Mouse (Mus musculus): ENCODE results near the gene Odf2. TPM values are rescaled to one million over a fixed set of nuclear protein-coding genes. Genes with fewer than 3 reads are reported as not detected.
A peak's percentile ranks its signal among the peaks of the same experiment; 100 is the strongest.

The Odf2 gene
- 100 to 1,000 TPM; 119 TPM for total RNA-seq (2021)

- DNase-seq: peak; percentile 100
- intact Hi-C loops (cut with DNase I): no loop called here
Observed at GRCm38 (mm10) chr2:29889066-29889944, at the start of gene Odf2. Odf2 (plus strand) TSS chr2:29889221.

GRCm38 (mm10) chr2:29839460-29839859 lies 49.6 kb upstream of the Odf2 start:
- intact Hi-C loops (cut with DNase I): no loop called here
- peak; percentile 35 for DNase-seq

GRCm38 (mm10) chr2:29843231-29844105 lies 45.6 kb upstream of the Odf2 start:
- DNase-seq: no peak
- intact Hi-C loops (cut with DNase I): no loop called here

DNA sequence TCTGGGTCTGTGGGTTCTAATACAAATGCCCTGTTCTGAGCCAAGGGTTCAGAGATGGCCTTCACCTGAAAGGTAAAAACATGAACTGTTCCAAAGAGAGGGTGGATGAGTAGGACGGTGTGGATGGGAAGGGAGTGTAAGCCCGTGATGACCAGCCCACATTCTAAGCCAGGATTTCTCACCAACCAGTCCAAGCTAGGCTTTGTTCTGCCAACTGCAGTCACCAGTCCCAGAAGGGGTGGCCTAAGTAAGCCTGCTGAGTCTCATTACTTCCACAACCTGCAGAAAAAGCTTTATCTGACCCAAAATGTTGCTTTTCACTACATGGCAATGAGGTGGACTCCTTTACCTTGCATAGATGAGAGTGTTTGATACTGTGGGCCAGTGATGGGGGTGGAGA lies 44.9 kb upstream of the Odf2 start:
- DNase-seq: no peak
- intact Hi-C loops (cut with DNase I): no loop called here

- no peak for DNase-seq
- intact Hi-C loops (cut with DNase I): no loop called here
Observed at GRCm38 (mm10) chr2:29844661-29845060, 44.4 kb upstream of the Odf2 start.

DNA sequence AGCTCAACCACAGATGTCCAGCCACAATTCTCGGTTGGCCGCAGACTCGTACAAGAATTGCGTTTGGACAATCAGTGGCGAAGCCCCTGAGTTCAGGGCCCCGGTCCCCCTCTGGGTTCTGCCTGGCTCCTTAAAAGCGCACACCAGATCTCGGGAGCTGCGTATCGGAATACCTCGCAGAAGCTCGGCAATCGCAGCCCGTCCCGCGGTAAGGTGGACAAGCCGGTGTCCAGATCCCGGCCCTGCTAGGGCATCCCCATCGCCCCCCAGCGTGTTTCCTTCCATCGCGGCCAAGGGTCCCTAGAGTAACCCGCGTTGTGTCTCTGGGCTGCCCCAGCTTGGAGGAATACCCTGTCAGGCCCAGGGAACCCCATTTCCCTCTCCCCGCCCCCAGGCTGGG lies 43.4 kb upstream of the Odf2 start:
- intact Hi-C loops (cut with DNase I): no loop called here
- DNase-seq: no peak

DNA sequence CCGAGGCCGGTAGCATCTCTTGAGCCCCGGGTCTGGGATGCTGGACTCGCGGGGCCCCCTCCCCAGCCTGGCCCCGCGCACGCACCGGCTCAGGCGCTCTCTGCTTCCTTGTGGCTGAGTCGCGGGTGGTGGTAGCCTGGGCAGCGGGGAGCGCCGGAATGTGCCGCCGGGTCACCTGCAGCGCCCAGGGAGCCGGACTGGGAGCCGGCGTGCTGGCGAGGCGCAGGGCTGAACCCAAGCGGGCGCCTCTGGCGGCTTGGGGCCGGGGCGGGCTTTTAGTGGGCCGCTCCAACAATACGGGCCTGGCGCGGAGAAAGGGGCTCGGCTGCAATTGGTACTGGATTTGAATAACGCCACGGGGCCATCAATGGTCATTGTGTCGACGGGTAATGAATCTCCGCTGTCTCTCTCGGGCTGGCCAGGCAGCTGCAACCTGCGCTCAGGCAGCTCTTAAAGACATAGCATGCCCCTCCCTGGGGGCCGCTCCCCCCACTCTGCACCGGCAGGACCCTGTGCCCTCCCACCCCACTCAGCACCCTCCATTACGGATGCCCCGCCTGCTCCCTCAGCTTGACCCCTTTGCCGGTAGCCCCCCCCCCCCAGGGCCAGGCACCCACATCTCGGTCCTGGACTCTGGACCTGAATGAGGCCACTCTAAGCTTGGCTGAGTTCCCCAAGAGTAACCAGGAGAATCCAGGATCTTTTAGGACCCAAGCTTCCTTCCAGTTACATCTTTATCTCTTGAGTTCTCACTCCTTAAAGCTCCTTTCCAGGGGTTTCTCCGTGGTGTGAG lies 42.8 kb upstream of the Odf2 start:
- intact Hi-C loops (cut with DNase I): no loop called here
- DNase-seq: peak; percentile 32

GRCm38 (mm10) chr2:29846911-29847310 lies 42.1 kb upstream of the Odf2 start:
- intact Hi-C loops (cut with DNase I): no loop called here
- DNase-seq: no peak

DNA sequence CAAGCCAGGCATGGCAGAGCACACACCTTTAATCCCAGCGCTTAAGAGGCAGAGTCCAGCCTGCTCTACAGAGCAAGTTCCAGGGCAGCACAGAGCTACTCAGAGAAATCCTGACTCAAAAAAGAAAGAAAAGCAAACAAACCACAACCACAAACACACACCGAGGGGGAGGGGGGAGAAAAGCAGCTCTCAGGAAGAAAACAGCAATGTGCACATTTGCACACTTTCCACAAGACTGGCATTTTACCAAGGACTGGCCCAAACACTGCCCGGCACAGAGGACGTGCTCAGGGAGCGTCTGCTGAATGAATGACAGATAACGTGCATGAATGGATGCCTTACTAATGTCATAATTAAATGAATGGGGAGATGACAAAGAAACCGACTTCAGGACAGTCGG lies 40.0 kb upstream of the Odf2 start:
- intact Hi-C loops (cut with DNase I): no loop called here
- DNase-seq: no peak

DNA sequence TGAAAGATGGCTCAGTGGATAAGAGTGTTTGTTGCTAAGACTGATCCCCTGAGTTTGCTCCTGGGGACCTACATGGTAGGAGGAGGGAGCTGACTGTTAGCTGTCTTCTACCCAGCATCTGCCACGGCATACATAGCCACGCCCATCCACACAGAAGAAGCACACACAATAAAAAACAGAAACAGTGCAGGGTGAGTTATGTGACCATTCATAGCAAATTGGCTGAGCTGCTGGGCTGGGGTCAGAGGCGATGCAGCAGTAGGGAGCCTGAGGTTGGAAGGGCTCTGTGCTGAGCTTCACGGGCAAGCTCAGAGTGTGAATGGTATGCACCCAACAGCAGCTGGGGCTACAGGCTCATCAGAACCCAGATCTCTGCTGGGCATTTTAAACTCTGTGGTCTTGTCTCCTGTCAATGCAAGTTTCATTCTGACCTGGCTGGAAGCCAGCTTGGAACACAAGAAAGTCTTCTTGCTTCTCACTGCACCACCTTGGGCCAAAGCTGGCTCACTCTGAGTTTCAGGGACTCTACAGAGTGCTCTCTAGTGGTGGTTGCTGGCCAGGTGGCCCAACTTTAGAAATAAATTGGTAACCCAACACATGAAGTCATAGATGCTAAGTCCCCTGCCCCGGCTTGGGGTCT lies 39.1 kb upstream of the Odf2 start:
- no peak for DNase-seq
- intact Hi-C loops (cut with DNase I): no loop called here

GRCm38 (mm10) chr2:29852957-29853485 lies 36.0 kb upstream of the Odf2 start:
- no peak for DNase-seq
- intact Hi-C loops (cut with DNase I): no loop called here

- intact Hi-C loops (cut with DNase I): no loop called here
Observed at GRCm38 (mm10) chr2:29853736-29854135, 35.3 kb upstream of the Odf2 start.

DNA sequence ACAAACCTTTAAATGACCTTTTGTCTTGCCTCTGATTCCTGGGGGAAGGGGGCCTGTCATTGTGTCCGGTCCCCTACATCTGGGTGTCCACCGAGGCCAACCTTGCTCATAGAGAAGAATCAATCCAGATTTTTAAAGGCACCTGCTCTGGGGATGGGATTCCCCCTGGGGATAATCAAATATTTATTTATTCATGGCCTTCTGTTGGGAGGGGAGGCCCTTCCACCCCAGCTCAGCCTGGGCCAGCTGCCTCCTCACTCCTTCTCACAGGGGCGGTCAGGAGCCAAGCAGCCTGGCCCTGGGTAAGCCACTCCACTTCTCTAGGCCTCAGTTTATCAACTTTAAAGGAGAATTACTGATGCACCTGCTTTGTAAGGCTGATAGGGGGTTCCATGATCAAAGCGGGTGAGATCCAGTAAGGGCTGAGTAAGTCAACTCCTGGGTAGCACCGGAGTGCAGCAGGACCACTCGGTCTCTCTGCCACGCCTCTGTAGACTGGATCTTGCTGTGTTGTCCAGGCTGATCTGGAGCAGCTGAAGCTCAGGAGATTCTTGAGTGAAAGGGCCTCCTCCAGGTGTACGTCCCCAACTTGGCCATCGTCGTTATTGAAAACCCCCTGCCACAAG lies 33.3 kb upstream of the Odf2 start:
- intact Hi-C loops (cut with DNase I): no loop called here
- no peak for DNase-seq

More at GRCm38 (mm10) chr2:29853736-29854135, 35.3 kb upstream of the Odf2 start:
- DNase-seq: no peak

DNA sequence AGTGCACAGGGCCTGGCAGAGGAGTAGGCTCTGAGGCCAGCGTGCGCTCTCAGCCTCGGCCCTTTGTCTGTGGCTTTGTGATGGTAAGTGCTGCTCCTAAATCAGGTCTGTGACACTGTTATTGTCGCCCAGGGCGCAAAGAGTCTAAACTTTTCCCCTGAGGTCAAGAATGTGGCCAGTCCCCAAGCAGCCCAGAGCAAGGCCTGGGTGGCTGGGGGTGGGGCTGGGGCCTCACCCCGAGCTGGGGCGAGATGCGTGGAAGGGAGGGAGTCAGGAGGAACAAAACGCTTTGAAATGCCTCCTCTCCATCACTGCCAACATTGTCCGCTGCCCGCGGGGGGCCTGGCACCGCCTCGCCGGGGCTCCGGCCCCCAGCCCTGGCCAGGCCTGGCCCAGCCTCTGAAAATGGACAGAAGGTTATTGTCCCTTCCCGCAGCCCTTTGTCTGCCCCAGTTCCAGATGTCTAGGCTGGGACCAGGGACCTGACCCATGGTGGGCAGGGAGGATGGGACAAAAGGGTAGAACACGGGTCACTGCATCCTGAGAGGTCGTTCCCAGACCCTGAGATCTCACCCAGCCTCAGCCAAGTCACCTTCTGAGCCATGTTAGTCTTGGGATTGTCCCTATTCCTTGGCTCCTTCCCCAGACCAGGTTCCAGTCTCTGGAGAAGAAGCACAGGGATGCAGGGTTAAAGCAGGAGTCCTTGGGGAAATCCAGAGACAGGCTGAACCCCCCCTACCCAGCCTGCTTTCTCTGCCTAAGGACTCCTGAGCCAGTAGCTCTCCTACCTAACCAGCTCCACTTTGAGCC lies 32.4 kb upstream of the Odf2 start:
- intact Hi-C loops (cut with DNase I): no loop called here
- no peak for DNase-seq

DNA sequence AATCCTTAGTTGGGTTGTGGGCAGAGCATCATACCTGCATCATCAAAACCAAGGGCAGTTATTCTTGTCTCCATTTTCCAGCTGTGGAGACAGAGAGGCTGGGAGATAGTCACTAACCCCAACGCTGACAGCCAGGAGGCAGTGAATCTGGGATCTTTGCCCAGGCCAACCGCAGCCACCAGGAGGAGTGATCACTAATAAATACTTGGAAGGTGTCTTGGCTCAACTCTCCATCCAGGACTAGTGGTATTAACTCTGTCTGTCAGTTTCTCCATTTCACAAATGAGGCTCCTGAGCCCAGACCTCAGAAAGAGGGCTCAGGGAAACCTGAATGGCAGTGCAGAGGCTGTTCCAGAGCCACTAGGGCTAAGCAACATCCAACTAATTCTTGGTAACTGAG lies 31.7 kb upstream of the Odf2 start:
- intact Hi-C loops (cut with DNase I): no loop called here
- DNase-seq: no peak

DNA sequence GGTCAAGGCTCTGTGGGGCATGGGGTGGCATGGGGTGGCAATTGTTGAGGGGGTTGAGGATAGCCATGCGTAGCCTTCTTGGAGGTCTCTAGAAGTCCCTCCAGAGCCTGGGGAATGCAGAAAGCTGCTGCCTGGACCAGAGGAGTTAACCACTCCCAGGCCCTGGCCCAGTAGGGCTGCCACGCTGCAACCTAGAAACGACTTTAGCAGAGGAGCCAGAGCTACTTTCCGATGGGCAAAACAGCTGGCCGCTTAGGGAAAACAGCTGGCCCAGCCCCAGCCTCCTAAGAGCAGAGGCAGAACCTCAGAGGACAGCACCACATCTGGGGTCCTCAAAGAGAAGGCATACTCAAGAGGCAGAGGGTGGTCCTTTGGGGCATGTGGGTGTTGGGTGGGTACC lies 31.1 kb upstream of the Odf2 start:
- intact Hi-C loops (cut with DNase I): no loop called here
- DNase-seq: no peak

DNA sequence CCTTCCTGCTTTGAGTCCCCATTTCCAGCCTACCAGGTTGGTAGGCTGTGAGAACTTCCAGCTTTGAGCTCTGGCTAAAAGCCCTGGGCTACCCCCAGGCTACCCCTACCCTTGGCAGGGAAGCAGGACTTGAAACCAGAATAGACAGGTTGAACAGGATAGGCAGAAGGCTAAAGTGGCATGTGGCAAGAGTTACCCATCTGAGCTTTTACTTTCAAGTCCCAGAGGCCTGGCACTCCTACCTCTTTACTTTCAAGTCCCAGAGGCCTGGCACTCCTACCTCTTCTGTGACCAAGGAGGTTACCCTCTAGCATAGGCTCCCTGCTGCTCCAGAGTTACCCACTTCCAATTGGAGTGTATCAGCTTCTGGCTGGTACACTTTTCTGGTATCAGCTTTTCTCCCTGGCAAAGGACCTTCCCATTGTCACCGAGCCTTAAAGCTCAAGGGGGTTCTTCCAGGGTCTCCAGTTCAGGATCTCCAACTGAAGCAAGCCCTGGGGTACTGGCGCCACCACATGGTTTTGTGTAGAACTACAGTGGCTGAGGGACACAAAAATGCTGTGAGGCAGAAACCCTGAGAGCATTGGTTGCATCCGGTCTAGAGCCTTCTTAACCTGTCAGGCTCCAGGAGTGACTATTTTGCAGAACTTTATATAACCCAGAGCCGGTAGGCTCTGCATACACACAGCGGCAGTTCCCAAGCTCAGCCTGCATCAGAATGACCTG lies 30.1 kb upstream of the Odf2 start:
- peak; percentile 55 for DNase-seq
- intact Hi-C loops (cut with DNase I): no loop called here

DNA sequence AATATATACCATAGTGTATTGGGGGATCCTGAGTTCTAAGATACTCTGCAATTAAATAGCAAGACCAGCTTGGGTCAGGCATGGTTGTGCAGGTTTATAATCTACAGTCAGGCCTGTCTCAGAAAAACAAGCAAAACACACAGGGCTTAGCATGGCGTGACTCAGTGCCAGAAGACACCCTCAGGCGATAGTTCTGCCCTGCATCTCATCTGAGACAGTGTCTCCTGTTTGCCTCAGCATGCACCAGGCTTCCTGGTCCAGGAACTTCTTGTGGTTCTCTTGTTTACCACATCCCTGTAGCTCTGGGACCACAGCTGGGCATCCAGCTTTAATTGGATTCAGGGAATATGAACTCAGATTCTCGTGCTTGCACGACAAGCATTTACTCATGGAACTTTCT lies 23.9 kb upstream of the Odf2 start:
- intact Hi-C loops (cut with DNase I): no loop called here
- DNase-seq: no peak
